Mouse (Mus musculus): ENCODE measurements at regions not wholly inside any gene's neighbourhood (a gene's known extent, or its start where the extent isn't known, plus 50 kb on each side); places are given as distances from the start of the nearest gene placed in this dataset.
A peak's percentile ranks its signal among the peaks of the same experiment; 100 is the strongest.

DNA sequence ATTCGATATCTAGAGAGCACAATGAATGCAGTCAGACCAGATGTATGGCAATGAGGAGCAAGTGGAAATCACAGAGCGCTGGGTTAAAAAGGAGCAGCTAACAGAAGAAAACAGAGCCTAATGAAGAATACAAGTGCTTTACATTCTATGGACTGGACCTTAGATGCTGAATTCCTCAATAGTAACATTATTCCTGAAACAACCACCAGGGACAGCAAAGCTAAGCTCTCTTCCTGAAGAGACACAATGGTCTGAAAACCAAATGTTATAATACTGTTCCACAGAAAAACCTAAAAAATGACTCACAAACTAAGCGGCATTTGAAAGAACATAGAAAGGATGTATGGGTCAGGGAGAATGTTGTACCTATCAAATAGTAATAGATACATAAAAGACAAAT is 430.1 kb downstream of the Mdfic start:
- H3K9ac ChIP-seq (ENCODE audit: low read length): no peak overlapping the region

DNA sequence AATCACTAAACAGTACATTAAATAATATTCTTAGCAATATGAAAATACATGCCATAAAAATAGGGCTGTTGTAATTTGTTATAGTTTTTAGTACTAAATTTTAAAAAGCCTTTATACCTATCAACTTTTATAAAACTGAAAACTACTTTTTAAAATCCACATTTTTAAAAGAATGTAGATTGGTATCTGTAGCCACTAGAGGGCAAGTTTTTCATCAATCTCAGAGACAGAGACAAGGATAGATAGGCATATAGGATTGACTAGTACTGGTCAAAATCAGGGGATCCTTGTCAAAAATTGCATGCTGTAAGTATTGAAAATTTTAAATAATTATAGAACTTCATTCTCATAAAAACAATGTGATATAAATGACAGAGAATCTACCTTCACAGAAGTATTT is 431.0 kb downstream of the Mdfic start:
- Histone ChIP-seq H3K4me1 (ENCODE audit: control insufficient read depth, insufficient read depth, low read length) (no peaks in the 10 kb centered on the region), H3K9me3 (replicated peaks; ENCODE audit: control insufficient read depth, low read length) (no peaks in the 10 kb centered on the region), H3K27ac (ENCODE audit: low read length) (no peak overlapping the region), H3K36me3 (ENCODE audit: control insufficient read depth, insufficient read depth) (no peaks in the 10 kb centered on the region), H3K27me3 (ENCODE audit: control insufficient read depth, insufficient read depth, low read length) (no peaks in the 10 kb centered on the region), H3K4me3 (ENCODE audit: low read length) (no peak overlapping the region), H3K4me2 (ENCODE audit: low read depth, low read length) (no peak overlapping the region), H3K9ac (ENCODE audit: low read length) (no peak overlapping the region)
- no peak for ATAC-seq (replicated peaks; ENCODE audit: extremely low read depth, insufficient read depth, low FRiP score)

More for the DNA sequence above, 430.1 kb downstream of the Mdfic start:
- 81% methylated on average over 3 of the region's 3 CpGs for WGBS
- H3K9me3 ChIP-seq (replicated peaks; ENCODE audit: control insufficient read depth, low read length): no peaks in the 10 kb centered on the region
- no peak overlapping the region for H3K4me2 ChIP-seq (ENCODE audit: low read depth, low read length)
- H3K27me3 ChIP-seq (ENCODE audit: control insufficient read depth, insufficient read depth, low read length): no peaks in the 10 kb centered on the region
- H3K36me3 ChIP-seq (ENCODE audit: control insufficient read depth, insufficient read depth): no peaks in the 10 kb centered on the region
- H3K27ac ChIP-seq (ENCODE audit: low read length): no peak overlapping the region
- ATAC-seq (replicated peaks; ENCODE audit: extremely low read depth, insufficient read depth, low FRiP score): no peak
- H3K4me1 ChIP-seq (ENCODE audit: control insufficient read depth, insufficient read depth, low read length): no peaks in the 10 kb centered on the region
- no peak overlapping the region for H3K4me3 ChIP-seq (ENCODE audit: low read length)

DNA sequence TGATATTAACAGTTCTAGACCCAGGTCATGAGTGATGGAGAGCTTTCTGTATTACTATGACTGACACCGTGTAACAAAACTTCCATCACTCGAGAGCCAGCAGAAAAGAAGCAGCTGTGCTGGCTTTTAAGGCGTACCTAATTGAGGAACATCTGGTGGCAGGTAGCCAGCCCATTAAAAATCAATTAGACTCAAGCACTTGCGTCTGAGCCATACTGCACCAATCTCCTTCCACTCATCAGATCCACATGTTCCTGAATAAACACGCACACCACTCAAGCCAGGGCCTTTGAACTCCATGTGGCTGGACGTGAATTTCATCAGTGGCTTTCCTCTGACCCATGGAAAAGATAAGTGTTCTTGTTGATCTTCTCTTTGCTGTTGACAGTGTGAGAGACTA is 432.2 kb downstream of the Mdfic start:
- Histone ChIP-seq H3K9me3 (replicated peaks; ENCODE audit: control insufficient read depth, low read length) (no peaks in the 10 kb centered on the region), H3K4me2 (ENCODE audit: low read depth, low read length) (no peak overlapping the region), H3K27ac (ENCODE audit: low read length) (no peak overlapping the region), H3K4me1 (ENCODE audit: control insufficient read depth, insufficient read depth, low read length) (no peaks in the 10 kb centered on the region), H3K36me3 (ENCODE audit: control insufficient read depth, insufficient read depth) (no peaks in the 10 kb centered on the region), H3K9ac (ENCODE audit: low read length) (no peak overlapping the region), H3K4me3 (ENCODE audit: low read length) (no peak overlapping the region), H3K27me3 (ENCODE audit: control insufficient read depth, insufficient read depth, low read length) (no peaks in the 10 kb centered on the region)
- no peak for ATAC-seq (replicated peaks; ENCODE audit: extremely low read depth, insufficient read depth, low FRiP score)
- 40% methylated on average over 6 of the region's 6 CpGs for WGBS

DNA sequence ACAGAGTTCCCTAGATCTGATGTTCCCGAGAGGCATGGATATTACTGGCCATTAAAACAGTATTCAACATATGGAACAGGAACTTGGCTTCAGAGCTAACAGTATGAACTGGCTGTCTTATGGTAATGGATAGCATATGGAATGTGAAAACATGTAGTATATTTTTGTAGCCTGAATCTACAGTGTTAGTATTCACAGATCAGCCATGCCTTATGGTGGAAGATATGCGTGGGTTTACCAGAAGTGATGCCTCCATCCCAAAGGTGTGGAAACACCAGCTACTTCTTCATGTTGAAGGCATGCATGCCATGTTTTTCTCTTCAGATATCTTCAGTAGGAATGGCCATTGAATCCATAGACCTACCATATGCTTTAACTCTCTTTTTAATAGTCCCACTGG is 444.6 kb downstream of the Mdfic start:
- no peak overlapping the region for H3K9ac ChIP-seq (ENCODE audit: low read length)
- H3K27ac ChIP-seq (ENCODE audit: low read length): no peak overlapping the region
- no peaks in the 10 kb centered on the region for H3K9me3 ChIP-seq (replicated peaks; ENCODE audit: control insufficient read depth, low read length)
- no peak for ATAC-seq (replicated peaks; ENCODE audit: extremely low read depth, insufficient read depth, low FRiP score)
- WGBS: 85% methylated on average over 2 of the region's 2 CpGs
- H3K4me1 ChIP-seq (ENCODE audit: control insufficient read depth, insufficient read depth, low read length): no peaks in the 10 kb centered on the region
- no peak overlapping the region for H3K4me2 ChIP-seq (ENCODE audit: low read depth, low read length)
- H3K27me3 ChIP-seq (ENCODE audit: control insufficient read depth, insufficient read depth, low read length): no peaks in the 10 kb centered on the region
- no peaks in the 10 kb centered on the region for H3K36me3 ChIP-seq (ENCODE audit: control insufficient read depth, insufficient read depth)
- H3K4me3 ChIP-seq (ENCODE audit: low read length): no peak overlapping the region

DNA sequence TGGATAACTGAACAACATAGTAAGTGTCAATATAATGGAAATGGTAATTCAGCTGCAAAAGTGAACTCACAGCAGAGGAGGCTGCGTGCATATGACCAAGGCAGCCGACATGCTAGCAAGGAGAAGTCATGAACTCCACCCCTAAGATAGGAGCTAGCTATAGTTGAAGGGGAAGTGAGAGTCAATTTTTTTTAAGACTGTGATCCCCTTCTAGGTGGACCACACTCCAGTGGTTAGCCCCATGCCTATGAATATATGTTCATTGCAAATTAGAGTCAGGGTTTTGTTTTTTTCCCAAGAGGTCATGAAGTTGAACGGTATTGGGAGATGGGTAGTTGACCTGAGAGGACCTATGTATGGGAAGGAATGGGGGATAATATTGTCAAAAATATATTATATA is 451.4 kb downstream of the Mdfic start:
- H3K27ac ChIP-seq (ENCODE audit: low read length): no peak overlapping the region
- no peak for ATAC-seq (replicated peaks; ENCODE audit: extremely low read depth, insufficient read depth, low FRiP score)
- H3K36me3 ChIP-seq (ENCODE audit: control insufficient read depth, insufficient read depth): no peaks in the 10 kb centered on the region
- no peak overlapping the region for H3K9ac ChIP-seq (ENCODE audit: low read length)
- no peak overlapping the region for H3K4me3 ChIP-seq (ENCODE audit: low read length)
- H3K27me3 ChIP-seq (ENCODE audit: control insufficient read depth, insufficient read depth, low read length): no peaks in the 10 kb centered on the region
- WGBS: 86% methylated on average over 3 of the region's 3 CpGs
- no peaks in the 10 kb centered on the region for H3K4me1 ChIP-seq (ENCODE audit: control insufficient read depth, insufficient read depth, low read length)
- H3K9me3 ChIP-seq (replicated peaks; ENCODE audit: control insufficient read depth, low read length): no peaks in the 10 kb centered on the region
- H3K4me2 ChIP-seq (ENCODE audit: low read depth, low read length): no peak overlapping the region

DNA sequence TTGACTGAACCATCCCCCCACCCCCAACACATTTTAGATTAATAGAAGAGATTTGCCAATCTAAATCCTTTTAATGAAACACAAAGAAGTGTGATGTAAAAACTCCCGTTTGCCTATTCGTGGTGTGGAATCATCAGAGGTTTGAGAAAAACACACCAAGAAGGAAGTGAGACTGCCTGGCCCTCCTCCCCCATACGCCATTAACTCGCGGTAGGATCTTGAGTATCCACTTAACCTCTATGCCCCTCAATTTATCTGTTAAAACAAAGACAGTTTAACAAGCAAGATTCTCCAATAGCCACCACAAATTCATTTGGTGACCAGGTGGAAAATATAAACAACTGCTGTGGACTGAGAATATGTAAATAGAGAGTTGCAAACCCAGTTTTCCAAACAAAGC is 456.9 kb downstream of the Mdfic start:
- WGBS: 52% methylated on average over 5 of the region's 5 CpGs
- H3K9me3 ChIP-seq (replicated peaks; ENCODE audit: control insufficient read depth, low read length): no peaks in the 10 kb centered on the region
- no peaks in the 10 kb centered on the region for H3K27me3 ChIP-seq (ENCODE audit: control insufficient read depth, insufficient read depth, low read length)
- no peak overlapping the region for H3K4me2 ChIP-seq (ENCODE audit: low read depth, low read length)
- H3K27ac ChIP-seq (ENCODE audit: low read length): no peak overlapping the region
- no peak for ATAC-seq (replicated peaks; ENCODE audit: extremely low read depth, insufficient read depth, low FRiP score)
- H3K9ac ChIP-seq (ENCODE audit: low read length): no peak overlapping the region
- H3K4me3 ChIP-seq (ENCODE audit: low read length): no peak overlapping the region
- H3K4me1 ChIP-seq (ENCODE audit: control insufficient read depth, insufficient read depth, low read length): no peaks in the 10 kb centered on the region
- no peaks in the 10 kb centered on the region for H3K36me3 ChIP-seq (ENCODE audit: control insufficient read depth, insufficient read depth)

DNA sequence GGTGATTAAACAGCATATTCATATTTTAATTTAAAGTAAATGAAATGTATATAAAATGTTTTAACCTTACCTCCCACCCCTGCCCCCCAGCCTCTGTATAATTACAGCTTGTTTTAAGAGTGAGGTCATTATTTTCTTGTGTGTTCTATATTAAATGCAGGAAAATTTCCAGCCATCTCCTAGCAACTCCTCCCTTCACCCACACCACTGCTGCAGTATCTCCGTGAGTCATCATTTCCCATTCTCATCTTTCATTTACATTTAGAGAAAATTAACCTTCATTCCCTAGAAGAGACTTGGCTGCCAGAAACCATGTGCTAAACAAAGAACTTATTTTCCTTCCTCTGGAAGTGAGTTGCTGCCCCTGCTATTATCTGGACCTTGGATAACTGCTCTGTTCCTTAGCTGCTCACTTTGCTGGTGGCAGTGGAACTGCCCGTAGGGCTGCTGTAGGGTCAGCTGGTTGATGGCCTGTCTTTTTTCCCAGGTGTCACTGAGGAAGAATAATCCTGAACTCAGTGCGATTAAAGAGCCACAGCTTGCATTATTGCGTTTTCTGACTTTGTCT is 467.6 kb downstream of the Mdfic start:
- peak; percentile 23 for ATAC-seq (replicated peaks; ENCODE audit: extremely low read depth, insufficient read depth, low FRiP score)
- no peak overlapping the region for H3K27ac ChIP-seq (ENCODE audit: low read length)
- H3K27me3 ChIP-seq (ENCODE audit: control insufficient read depth, insufficient read depth, low read length): no peaks in the 10 kb centered on the region
- H3K9ac ChIP-seq (ENCODE audit: low read length): no peak overlapping the region
- no peaks in the 10 kb centered on the region for H3K9me3 ChIP-seq (replicated peaks; ENCODE audit: control insufficient read depth, low read length)
- H3K4me2 ChIP-seq (ENCODE audit: low read depth, low read length): no peak overlapping the region
- no peaks in the 10 kb centered on the region for H3K36me3 ChIP-seq (ENCODE audit: control insufficient read depth, insufficient read depth)
- H3K4me1 ChIP-seq (ENCODE audit: control insufficient read depth, insufficient read depth, low read length): no peaks in the 10 kb centered on the region
- no peak overlapping the region for H3K4me3 ChIP-seq (ENCODE audit: low read length)
- 35% methylated on average over 4 of the region's 4 CpGs for WGBS

DNA sequence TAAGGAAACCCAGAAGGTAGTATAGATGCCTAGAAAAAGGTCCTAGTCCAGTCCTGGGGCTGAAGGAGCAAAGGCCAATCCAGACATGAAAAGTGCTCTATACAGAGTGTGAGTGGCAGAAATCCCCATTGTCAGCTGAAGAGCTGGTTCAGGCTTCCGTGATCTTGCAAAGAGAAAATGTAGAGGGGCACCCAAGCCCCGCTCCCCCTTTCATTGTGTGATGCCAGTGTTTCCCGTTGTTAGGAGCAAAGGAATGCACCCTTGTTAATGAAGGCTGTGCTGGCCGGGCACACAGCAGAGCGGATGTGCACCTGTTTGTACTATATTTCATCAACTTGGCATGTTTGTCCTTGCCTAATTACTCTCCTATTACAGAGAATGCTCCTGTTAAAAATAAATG is 492.5 kb downstream of the Mdfic start:
- Histone ChIP-seq H3K9ac (ENCODE audit: low read length) (no peak overlapping the region), H3K36me3 (ENCODE audit: control insufficient read depth, insufficient read depth) (no peaks in the 10 kb centered on the region), H3K4me2 (ENCODE audit: low read depth, low read length) (no peak overlapping the region), H3K27me3 (ENCODE audit: control insufficient read depth, insufficient read depth, low read length) (no peaks in the 10 kb centered on the region), H3K4me1 (ENCODE audit: control insufficient read depth, insufficient read depth, low read length) (no peaks in the 10 kb centered on the region), H3K9me3 (replicated peaks; ENCODE audit: control insufficient read depth, low read length) (no peaks in the 10 kb centered on the region), H3K27ac (ENCODE audit: low read length) (no peak overlapping the region), H3K4me3 (ENCODE audit: low read length) (no peak overlapping the region)
- ATAC-seq (replicated peaks; ENCODE audit: extremely low read depth, insufficient read depth, low FRiP score): no peak
- WGBS: 69% methylated on average over 5 of the region's 5 CpGs

DNA sequence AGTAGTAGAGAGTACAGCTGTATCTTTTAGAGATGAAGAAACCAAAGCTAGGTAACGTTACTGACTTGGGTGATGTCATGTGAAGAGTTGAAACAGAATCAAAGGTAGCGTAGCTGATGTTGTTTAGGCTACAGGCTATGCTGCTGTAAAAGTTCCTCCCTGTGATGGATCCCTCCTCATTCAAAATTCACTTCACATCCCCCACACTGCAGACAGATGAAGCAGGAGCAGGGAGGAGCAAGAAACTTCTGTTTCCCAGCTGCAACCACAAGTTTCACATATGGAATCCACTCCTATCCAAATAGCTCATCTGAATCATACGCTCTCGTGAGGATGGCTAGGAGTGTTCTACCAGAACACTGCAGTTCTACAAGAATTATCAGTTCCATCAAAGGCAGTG is 493.2 kb downstream of the Mdfic start:
- no peak overlapping the region for H3K27ac ChIP-seq (ENCODE audit: low read length)
- H3K4me2 ChIP-seq (ENCODE audit: low read depth, low read length): no peak overlapping the region
- no peaks in the 10 kb centered on the region for H3K4me1 ChIP-seq (ENCODE audit: control insufficient read depth, insufficient read depth, low read length)
- H3K4me3 ChIP-seq (ENCODE audit: low read length): no peak overlapping the region
- ATAC-seq (replicated peaks; ENCODE audit: extremely low read depth, insufficient read depth, low FRiP score): no peak
- H3K9ac ChIP-seq (ENCODE audit: low read length): no peak overlapping the region
- H3K27me3 ChIP-seq (ENCODE audit: control insufficient read depth, insufficient read depth, low read length): no peaks in the 10 kb centered on the region
- 73% methylated on average over 4 of the region's 4 CpGs for WGBS
- H3K9me3 ChIP-seq (replicated peaks; ENCODE audit: control insufficient read depth, low read length): no peaks in the 10 kb centered on the region
- no peaks in the 10 kb centered on the region for H3K36me3 ChIP-seq (ENCODE audit: control insufficient read depth, insufficient read depth)

Data from heart, embryonic 16.5 days (tissue).